Mouse (Mus musculus) intestine, embryonic 15.5 days (tissue): ENCODE results near the gene Vps13d. TPM values are rescaled to one million over a fixed set of nuclear protein-coding genes. Genes with fewer than 3 reads are reported as not detected.

Experiments
- ATAC-seq: fragments of 200-750 bp; cut with Nextera tagmentation; 2 replicates; pipeline ENCODE4 v1.8.0; 2017; ENCODE audit warnings: moderate TSS enrichment, moderate library complexity
- H3K27ac ChIP-seq: fragments of 300-500 bp; sonication (generic); 2 replicates; pipeline ENCODE4 v1.5.1; 2015; ENCODE audit warnings: mild to moderate bottlenecking, inconsistent platforms
- H3K27me3 ChIP-seq: fragments of 300-500 bp; sonication (generic); replicated peaks from 2 replicates; pipeline ENCODE4 v1.6.1; 2015; ENCODE audit warnings: inconsistent platforms
- H3K36me3 ChIP-seq: fragments of 300-500 bp; sonication (generic); 2 replicates; pipeline ENCODE4 v1.6.1; 2015; ENCODE audit warnings: inconsistent platforms
- H3K4me1 ChIP-seq: fragments of 300-500 bp; sonication (generic); replicated peaks from 2 replicates; pipeline ENCODE4 v1.6.1; 2015; ENCODE audit warnings: inconsistent platforms
- H3K4me2 ChIP-seq: fragments of 300-500 bp; sonication (generic); replicated peaks from 2 replicates; pipeline ENCODE4 v1.6.1; 2015; ENCODE audit warnings: mild to moderate bottlenecking, inconsistent platforms
- H3K4me3 ChIP-seq: fragments of 300-500 bp; sonication (generic); replicated peaks from 2 replicates; pipeline ENCODE4 v1.5.1; 2015; ENCODE audit warnings: inconsistent platforms
- H3K9ac ChIP-seq: fragments of 300-500 bp; sonication (generic); 2 replicates; pipeline ENCODE4 v1.6.1; 2015; ENCODE audit warnings: inconsistent platforms
- H3K9me3 ChIP-seq: fragments of 300-500 bp; sonication (generic); 2 replicates; pipeline ENCODE4 v1.6.1; 2016; ENCODE audit warnings: inconsistent platforms
- WGBS: fragments of 180-500 bp; shearing (Covaris S2); methylation state at CpG from one replicate; pipeline ENCODE4 v1.1.7; 2015; 5-methylcytosine and 5-hydroxymethylcytosine counted together
- polyA plus RNA-seq: library from polyadenylated mRNA; unstranded; fragments of >200 nt; fragmentation: Nextera tagmentation; extraction: Ambion mirVana; gene quantifications from 2 replicates; pipeline ENCODE4 v1.2.1, GENCODE M21; 2015

The Vps13d gene
- polyA plus RNA-seq, 1 experiment from 2014 or later, result 10.1 TPM

DNA sequence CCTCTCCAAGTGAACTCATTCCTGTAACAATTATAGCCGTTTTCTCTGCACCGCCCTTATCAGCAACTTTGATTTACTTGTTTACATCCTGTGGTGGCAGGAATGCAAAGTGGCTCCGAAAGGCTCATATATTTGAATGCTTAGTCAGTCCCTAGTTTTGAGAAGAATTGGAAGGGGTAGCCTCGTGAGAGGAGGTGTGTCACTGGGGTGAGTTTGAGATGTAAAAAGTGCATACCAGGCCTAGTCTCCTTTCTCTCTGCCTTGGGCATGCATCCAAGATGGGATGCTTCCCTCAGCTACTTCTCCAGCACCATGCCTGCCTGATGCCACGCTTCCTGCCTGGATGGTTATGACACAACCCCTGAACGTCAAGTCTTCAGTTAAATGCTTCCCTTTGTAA lies 225.8 kb downstream of the Vps13d start:
- no peak overlapping the region for H3K9ac ChIP-seq
- WGBS, result 42% methylated on average over 6 of the region's 6 CpGs
- H3K4me3 ChIP-seq, result no peak overlapping the region
- no peaks in the 10 kb centered on the region for H3K27me3 ChIP-seq
- peaks cover 3% of the 10 kb centered on the region; the same call in 1 of the 2 replicates for H3K36me3 ChIP-seq
- peaks cover 7% of the 10 kb centered on the region; the same call in 1 of the 2 replicates for H3K4me1 ChIP-seq
- no peak for ATAC-seq
- H3K27ac ChIP-seq, result no peak overlapping the region
- no peaks in the 10 kb centered on the region for H3K9me3 ChIP-seq
- no peak overlapping the region for H3K4me2 ChIP-seq

DNA sequence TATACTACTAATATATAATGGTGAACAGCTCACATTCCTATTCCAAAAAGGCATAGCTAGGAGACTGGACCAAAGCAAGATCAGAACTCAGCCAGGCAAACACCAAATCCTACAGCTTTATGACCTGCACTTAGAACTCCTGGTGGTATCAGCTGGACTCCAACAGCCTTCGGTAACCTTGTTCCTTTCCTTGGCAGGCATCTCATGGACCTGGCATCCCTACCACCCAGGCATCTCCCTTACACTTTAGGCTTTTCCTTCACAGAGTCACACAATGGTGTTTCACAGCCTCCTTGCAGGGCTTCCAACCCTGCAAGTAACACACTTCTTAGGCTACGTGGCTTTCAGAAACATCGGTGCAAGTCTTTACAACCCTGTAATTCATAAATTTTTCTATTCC lies 226.4 kb downstream of the Vps13d start:
- Histone ChIP-seq H3K27me3 (no peaks in the 10 kb centered on the region), H3K36me3 (0 out of 2 replicates have a peak, but pooled peaks cover 3% of the 10 kb centered on the region), H3K4me1 (peaks cover 7% of the 10 kb centered on the region; the same call in 1 of the 2 replicates), H3K27ac (no peak overlapping the region), H3K4me3 (no peak overlapping the region), H3K9ac (no peak overlapping the region), H3K4me2 (no peak overlapping the region), H3K9me3 (no peaks in the 10 kb centered on the region)
- ATAC-seq, result no peak
- WGBS, result 87% methylated on average over 3 of the region's 3 CpGs

DNA sequence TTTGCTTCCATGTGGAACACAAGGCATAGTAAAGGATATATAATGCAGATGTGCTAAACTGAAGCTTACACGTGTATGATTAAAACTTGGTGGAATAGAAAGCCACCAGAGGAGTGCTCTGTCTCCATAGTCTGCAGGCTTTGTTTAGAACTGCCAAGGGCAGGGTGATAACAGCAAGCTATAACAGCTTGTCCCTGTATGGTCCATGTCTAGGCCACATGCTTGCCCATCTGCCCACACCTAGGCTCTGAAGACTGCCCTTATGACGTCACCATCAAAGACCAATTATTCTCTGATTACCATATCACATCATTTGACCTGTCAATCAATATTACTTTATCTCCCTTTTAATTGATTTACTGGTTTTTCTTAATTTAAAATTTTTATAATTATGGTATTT lies 229.6 kb downstream of the Vps13d start:
- 0 out of 2 replicates have a peak, but pooled peaks cover 3% of the 10 kb centered on the region for H3K36me3 ChIP-seq
- WGBS, result 77% methylated on average over 2 of the region's 2 CpGs
- H3K9ac ChIP-seq, result no peak overlapping the region
- no peaks in the 10 kb centered on the region for H3K27me3 ChIP-seq
- H3K27ac ChIP-seq, result no peak overlapping the region
- H3K4me2 ChIP-seq, result no peak overlapping the region
- H3K4me3 ChIP-seq, result no peak overlapping the region
- no peaks in the 10 kb centered on the region for H3K9me3 ChIP-seq
- ATAC-seq, result no peak
- H3K4me1 ChIP-seq, result peaks cover 6% of the 10 kb centered on the region; the same call in 1 of the 2 replicates

DNA sequence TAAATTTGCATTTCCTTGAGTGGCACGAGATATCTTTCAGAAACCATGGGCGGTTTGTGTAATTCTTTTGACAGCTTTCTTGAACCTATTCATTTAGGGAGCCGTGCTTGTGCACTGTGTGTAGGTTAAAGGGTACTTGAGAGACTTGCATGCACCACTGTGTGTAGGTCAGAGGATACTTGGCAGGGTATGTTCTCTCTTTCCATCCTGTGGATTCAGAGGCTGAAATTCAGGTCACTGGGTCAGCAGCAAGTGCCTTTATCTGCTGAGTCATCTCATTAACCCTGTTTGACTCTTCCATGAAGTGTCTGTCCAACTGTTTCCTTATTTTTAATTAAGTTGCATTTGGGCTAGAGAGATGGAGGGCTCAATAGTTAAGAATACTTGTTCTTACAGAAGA lies 233.1 kb downstream of the Vps13d start:
- 86% methylated on average over 3 of the region's 3 CpGs for WGBS

GRCm38 (mm10) chr4:144961232-144961631 lies 233.6 kb downstream of the Vps13d start:
- Histone ChIP-seq H3K4me3 (no peak overlapping the region), H3K9me3 (no peaks in the 10 kb centered on the region), H3K4me1 (peaks cover 11% of the 10 kb centered on the region; the same call in 1 of the 2 replicates), H3K4me2 (no peak overlapping the region), H3K36me3 (no peaks in the 10 kb centered on the region), H3K9ac (no peak overlapping the region), H3K27ac (peak overlapping the region; percentile 69), H3K27me3 (no peaks in the 10 kb centered on the region)
- no peak for ATAC-seq
- 93% methylated on average over 4 of the region's 4 CpGs for WGBS

More for the DNA sequence above, 233.1 kb downstream of the Vps13d start:
- no peak for ATAC-seq
- Histone ChIP-seq H3K4me1 (peaks cover 11% of the 10 kb centered on the region; the same call in 1 of the 2 replicates), H3K36me3 (no peaks in the 10 kb centered on the region), H3K9me3 (no peaks in the 10 kb centered on the region), H3K27ac (no peak overlapping the region), H3K27me3 (no peaks in the 10 kb centered on the region), H3K9ac (no peak overlapping the region), H3K4me3 (no peak overlapping the region), H3K4me2 (no peak overlapping the region)

GRCm38 (mm10) chr4:144960188-144960904 lies 234.5 kb downstream of the Vps13d start:
- 56% methylated on average over 8 of the region's 8 CpGs for WGBS
- no peak overlapping the region for H3K9ac ChIP-seq
- no peaks in the 10 kb centered on the region for H3K9me3 ChIP-seq
- ATAC-seq, result peak; percentile 93
- peak overlapping the region; percentile 69 for H3K27ac ChIP-seq
- peak overlapping the region; percentile 14; the same call in 1 of the 2 replicates for H3K4me2 ChIP-seq
- H3K4me1 ChIP-seq, result peaks cover 11% of the 10 kb centered on the region; the same call in 1 of the 2 replicates
- no peaks in the 10 kb centered on the region for H3K27me3 ChIP-seq
- no peak overlapping the region for H3K4me3 ChIP-seq
- H3K36me3 ChIP-seq, result no peaks in the 10 kb centered on the region

- Histone ChIP-seq H3K4me2 (no peak overlapping the region), H3K36me3 (no peaks in the 10 kb centered on the region), H3K27me3 (no peaks in the 10 kb centered on the region), H3K9ac (no peak overlapping the region), H3K27ac (no peak overlapping the region), H3K9me3 (no peaks in the 10 kb centered on the region), H3K4me3 (no peak overlapping the region), H3K4me1 (peaks cover 11% of the 10 kb centered on the region; the same call in 1 of the 2 replicates)
- ATAC-seq, result no peak
- 60% methylated on average over 2 of the region's 2 CpGs for WGBS
Observed at GRCm38 (mm10) chr4:144957721-144958120, 237.1 kb downstream of the Vps13d start.

- Histone ChIP-seq H3K9me3 (no peaks in the 10 kb centered on the region), H3K27ac (no peak overlapping the region), H3K4me1 (peaks cover 11% of the 10 kb centered on the region; the same call in 1 of the 2 replicates), H3K36me3 (no peaks in the 10 kb centered on the region), H3K4me3 (no peak overlapping the region), H3K4me2 (no peak overlapping the region), H3K27me3 (no peaks in the 10 kb centered on the region), H3K9ac (no peak overlapping the region)
- ATAC-seq, result peak; percentile 46
- WGBS, result 67% methylated on average over 4 of the region's 4 CpGs
Observed at GRCm38 (mm10) chr4:144957186-144957585, 237.6 kb downstream of the Vps13d start.

- Histone ChIP-seq H3K36me3 (no peaks in the 10 kb centered on the region), H3K4me2 (no peak overlapping the region)
Observed at GRCm38 (mm10) chr4:144956293-144956692, 238.5 kb downstream of the Vps13d start.

GRCm38 (mm10) chr4:144955863-144956262 lies 238.9 kb downstream of the Vps13d start:
- WGBS, result 54% methylated on average over 1 of the region's 1 CpGs
- peak; percentile 48 for ATAC-seq
- Histone ChIP-seq H3K27ac (no peak overlapping the region), H3K9me3 (no peaks in the 10 kb centered on the region), H3K27me3 (no peaks in the 10 kb centered on the region), H3K9ac (no peak overlapping the region), H3K36me3 (no peaks in the 10 kb centered on the region), H3K4me1 (peaks cover 9% of the 10 kb centered on the region; the same call in 1 of the 2 replicates), H3K4me3 (no peak overlapping the region), H3K4me2 (no peak overlapping the region)

More at GRCm38 (mm10) chr4:144956293-144956692, 238.5 kb downstream of the Vps13d start:
- no peaks in the 10 kb centered on the region for H3K27me3 ChIP-seq
- 32% methylated on average over 1 of the region's 1 CpGs for WGBS
- H3K9me3 ChIP-seq, result no peaks in the 10 kb centered on the region
- H3K4me1 ChIP-seq, result peaks cover 11% of the 10 kb centered on the region; the same call in 1 of the 2 replicates
- H3K27ac ChIP-seq, result no peak overlapping the region
- H3K4me3 ChIP-seq, result no peak overlapping the region
- H3K9ac ChIP-seq, result no peak overlapping the region
- no peak for ATAC-seq

DNA sequence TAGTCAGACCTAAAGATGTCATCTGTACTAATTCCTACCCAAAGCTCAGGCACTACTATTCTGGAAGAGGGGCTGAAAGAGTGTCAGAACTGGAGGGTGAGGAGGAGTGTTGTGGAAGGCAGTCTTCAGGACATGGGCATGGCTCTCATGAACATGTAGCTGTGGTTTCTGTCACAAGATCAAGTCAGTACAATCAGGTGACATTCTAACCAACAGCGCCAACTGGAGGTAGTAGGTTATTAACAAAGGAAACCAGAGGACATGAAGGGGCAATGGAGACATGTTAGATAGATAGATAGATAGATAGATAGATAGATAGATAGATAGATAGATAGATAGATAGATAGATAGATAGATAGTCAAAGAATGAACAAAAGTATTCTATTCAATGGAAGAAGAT lies 241.4 kb downstream of the Vps13d start:
- H3K27me3 ChIP-seq, result no peaks in the 10 kb centered on the region
- peaks cover 18% of the 10 kb centered on the region for H3K4me1 ChIP-seq
- no peak overlapping the region for H3K27ac ChIP-seq
- H3K4me3 ChIP-seq, result no peak overlapping the region
- 91% methylated on average over 1 of the region's 1 CpGs for WGBS
- H3K4me2 ChIP-seq, result no peak overlapping the region
- ATAC-seq, result no peak
- no peaks in the 10 kb centered on the region for H3K9me3 ChIP-seq
- no peak overlapping the region for H3K9ac ChIP-seq
- H3K36me3 ChIP-seq, result no peaks in the 10 kb centered on the region

- Histone ChIP-seq H3K9me3 (no peaks in the 10 kb centered on the region), H3K36me3 (no peaks in the 10 kb centered on the region), H3K27ac (no peak overlapping the region), H3K4me3 (no peak overlapping the region), H3K9ac (no peak overlapping the region), H3K4me1 (peaks cover 21% of the 10 kb centered on the region), H3K4me2 (no peak overlapping the region), H3K27me3 (no peaks in the 10 kb centered on the region)
- 86% methylated on average over 7 of the region's 7 CpGs for WGBS
- ATAC-seq, result no peak
Observed at GRCm38 (mm10) chr4:144951859-144952258, 242.9 kb downstream of the Vps13d start.

DNA sequence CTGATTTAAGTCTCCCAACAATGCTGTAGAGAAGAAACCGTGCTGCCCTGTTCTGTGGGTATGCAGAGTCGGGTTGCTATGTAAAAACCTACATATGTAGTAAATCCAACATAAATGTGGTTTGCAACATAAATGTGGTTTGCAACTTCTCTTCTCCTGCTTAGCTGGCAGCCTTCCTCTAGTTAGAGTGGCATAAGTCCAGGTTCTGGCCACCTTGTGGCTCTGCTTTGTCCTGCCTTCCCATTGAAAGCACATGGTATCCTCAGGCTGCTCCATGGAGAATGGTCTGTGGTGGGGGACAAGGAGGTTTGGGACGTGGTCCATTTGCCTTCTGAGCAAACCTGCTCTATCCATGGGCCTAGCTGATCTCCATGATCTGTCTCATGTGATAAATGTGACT lies 243.9 kb downstream of the Vps13d start:
- no peak overlapping the region for H3K27ac ChIP-seq
- 91% methylated on average over 3 of the region's 3 CpGs for WGBS
- H3K4me1 ChIP-seq, result peaks cover 21% of the 10 kb centered on the region
- no peak overlapping the region for H3K4me2 ChIP-seq
- no peak for ATAC-seq
- no peak overlapping the region for H3K4me3 ChIP-seq
- H3K27me3 ChIP-seq, result no peaks in the 10 kb centered on the region
- no peaks in the 10 kb centered on the region for H3K9me3 ChIP-seq
- no peaks in the 10 kb centered on the region for H3K36me3 ChIP-seq
- no peak overlapping the region for H3K9ac ChIP-seq
